Mouse (Mus musculus): ENCODE measurements around the gene Lyar. TPM values are rescaled to one million over a fixed set of nuclear protein-coding genes. Genes with fewer than 3 reads are reported as not detected.

The Lyar gene
- polyA plus RNA-seq, 1 experiment from 2014 or later: 70.3 TPM

Other genes starting within 250 kb of the Lyar start
- 40.4 and 41.3 TPM in 2 replicates for gene Stx18, start 181.7 kb upstream of the Lyar start, polyA plus RNA-seq (2015; fragmentation: Nextera tagmentation; extraction: Ambion mirVana)
- 64.9 and 66.1 TPM in 2 replicates for gene Nsg1, start 60.6 kb upstream of the Lyar start, polyA plus RNA-seq (2015; fragmentation: Nextera tagmentation; extraction: Ambion mirVana)
- gene Zbtb49, start within 50 bp of the Lyar start, polyA plus RNA-seq (2015; fragmentation: Nextera tagmentation; extraction: Ambion mirVana): 12.9 and 14.2 TPM in 2 replicates
- gene Tmem128, start 39.7 kb downstream of the Lyar start, polyA plus RNA-seq (2015; fragmentation: Nextera tagmentation; extraction: Ambion mirVana): 80.8 and 82.0 TPM in 2 replicates
- gene Otop1, start 55.5 kb downstream of the Lyar start, polyA plus RNA-seq (2015; fragmentation: Nextera tagmentation; extraction: Ambion mirVana): not detected in 2 replicates
- gene Drd5, start 98.9 kb downstream of the Lyar start, polyA plus RNA-seq (2015; fragmentation: Nextera tagmentation; extraction: Ambion mirVana): not detected in 2 replicates

All from lung, embryonic 16.5 days (tissue).